11 mouse cellular contexts compared by ENCODE assay signal in the genomic region with DNA sequence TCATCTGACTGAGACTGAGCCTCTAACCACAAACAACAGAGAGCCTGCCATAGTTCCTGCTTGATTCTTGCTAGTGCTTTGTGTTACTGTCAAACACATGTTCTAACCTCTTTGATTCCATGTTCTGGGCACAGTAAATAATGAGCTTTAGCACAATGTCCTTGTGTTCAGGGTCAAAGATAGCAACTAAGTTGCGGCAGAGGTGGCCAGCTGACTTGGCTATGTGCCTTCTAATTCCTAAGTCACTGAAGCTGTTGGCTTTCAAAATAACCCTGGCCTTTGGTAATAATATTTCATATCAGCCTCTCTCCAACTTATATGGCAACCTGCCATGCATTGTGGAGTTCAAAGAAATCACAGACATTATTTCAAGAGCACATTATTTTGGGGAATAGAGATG.
DNase-seq lines count a peak whose midpoint lies in the region; ATAC-seq lines count a peak whose summit lies in the region.
"Had no signal": no experiment of that assay in that cellular context is flagged by ENCODE, and none has a peak within 500 bp of the region (broad histone marks: within the 10 kb centered on the region; RNA-seq: fewer than 3 reads in every experiment).

No protein-coding gene starts in this region.

- H3K4me1 ChIP-seq in heart, embryonic 10.5 days, result no peaks in the 10 kb centered on the region
- H3K4me1 ChIP-seq in forebrain, embryonic 13.5 days, result peaks cover 12% of the 10 kb centered on the region

- H3K27me3 ChIP-seq in heart, embryonic 10.5 days (ENCODE audit: insufficient read depth, poor library complexity, severe bottlenecking), result no peaks in the 10 kb centered on the region
- H3K27me3 ChIP-seq in forebrain, embryonic 13.5 days, result no peaks in the 10 kb centered on the region

- no peaks in the 10 kb centered on the region for H3K36me3 ChIP-seq in heart, embryonic 10.5 days
- H3K36me3 ChIP-seq in forebrain, embryonic 13.5 days (ENCODE audit: poor library complexity, severe bottlenecking), result no peaks in the 10 kb centered on the region

- H3K9ac ChIP-seq in forebrain, embryonic 13.5 days, result no peak overlapping the region
- H3K9ac ChIP-seq: liver, postnatal 0 days had no signal

- no peak for ATAC-seq in forebrain, embryonic 13.5 days
- ATAC-seq: liver, postnatal 0 days had no signal

- no peaks in the 10 kb centered on the region for H3K9me3 ChIP-seq in heart, embryonic 10.5 days
- H3K9me3 ChIP-seq in forebrain, embryonic 13.5 days (replicated peaks), result no peaks in the 10 kb centered on the region

- no peak overlapping the region for H3K4me2 ChIP-seq in forebrain, embryonic 13.5 days

- H3K4me3 ChIP-seq in heart, embryonic 10.5 days, result no peak overlapping the region
- no peak overlapping the region for H3K4me3 ChIP-seq in forebrain, embryonic 13.5 days

- WGBS in heart, embryonic 10.5 days, result 71% methylated on average over 1 of the region's 1 CpGs
- WGBS in forebrain, embryonic 13.5 days, result 46% methylated on average over 1 of the region's 1 CpGs

- DNase-seq in heart, adult 18-20 months, result peak; percentile 45 to 61
- DNase-seq in heart, embryonic 10.5 days (ENCODE audit: low spot score), result no peak
- peak; percentile 21 for DNase-seq in urinary bladder, postnatal 14 days (ENCODE audit: low spot score)
- no peak for DNase-seq in urinary bladder, postnatal 25 days (ENCODE audit: low spot score)
- peak; percentile 6 to 24 for DNase-seq in kidney, adult 8-10 months
- DNase-seq in left cerebral cortex, adult 11 months (ENCODE audit: low spot score), result no peak
- DNase-seq in frontal cortex, adult 2 months (ENCODE audit: extremely low spot score in 1 of 2, low spot score in 1 of 2), result no peak
- DNase-seq: cerebellum, postnatal 14 days; liver, postnatal 0 days; midbrain, embryonic 14.5 days had no signal

- H3K27ac ChIP-seq in heart, embryonic 10.5 days, result no peak overlapping the region
- no peak overlapping the region for H3K27ac ChIP-seq in forebrain, embryonic 13.5 days

Comparison
In these comparisons a context has a peak if more than half of its experiments do, and no peak if none do; other contexts are left out.
1. DNase-seq: peak in heart, adult 18-20 months (2 of 2), urinary bladder, postnatal 14 days (single experiment) and kidney, adult 8-10 months (2 of 2); none in heart, embryonic 10.5 days (single experiment), urinary bladder, postnatal 25 days (single experiment), left cerebral cortex, adult 11 months (single experiment) and frontal cortex, adult 2 months (0 of 2).